Mouse (Mus musculus): Measurements from ENCODE around the gene Ugt1a9.
"Not testable (repeated sequence)": the region's sequence is repeated elsewhere in the genome, so short reads cannot be mapped to it uniquely, and the experiment has no call there.

DNA sequence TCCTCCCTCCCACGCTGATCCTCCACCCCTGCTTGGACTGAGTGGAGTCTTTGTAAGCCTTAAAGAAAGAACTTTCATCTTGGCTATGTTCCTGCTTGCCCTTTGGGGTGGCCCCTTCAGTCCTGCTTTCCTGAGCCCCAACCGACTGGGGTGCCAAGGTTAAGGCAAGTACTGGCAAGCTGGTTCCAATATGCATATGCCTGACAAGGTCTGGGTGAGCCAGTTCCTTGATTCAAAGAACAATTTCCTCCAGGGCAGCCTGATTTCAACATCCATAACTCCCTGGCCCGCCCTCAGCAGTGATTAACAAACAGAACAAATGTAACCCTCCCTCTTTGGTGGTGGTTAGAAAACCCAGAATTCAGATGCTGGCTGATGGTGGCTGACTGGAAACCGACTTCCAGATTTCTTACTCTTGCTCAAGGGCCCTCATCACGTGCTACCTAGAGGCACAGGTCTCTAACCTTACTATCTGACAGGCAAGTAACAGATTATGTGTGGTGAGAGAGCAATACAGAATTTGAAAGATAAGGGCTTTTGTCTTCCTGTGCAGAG is 63.9 kb downstream of the Ugt1a9 start, which contains the start of gene Ugt1a6a:
- TF ChIP-seq CTCF (IDR thresholded peaks at IDR 0.05; ENCODE audit: control insufficient read depth, insufficient read depth, low read length); POLR2A (IDR thresholded peaks at IDR 0.05; ENCODE audit: borderline replicate concordance, control insufficient read depth, low read depth, low read length): not testable (repeated sequence)
